Mouse (Mus musculus) adipocyte (in vitro differentiated cells): ENCODE measurements around the gene Golga2.

Source experiments
- DNase-seq: peaks from one replicate; pipeline ENCODE4 v3.0.0-alpha.2; 2016; ENCODE audit warnings: low spot score

The Golga2 gene

GRCm38 (mm10) chr2:32287334-32287840 is at the start of gene Golga2:
TSS of gene Golga2 (plus strand) at chr2:32287384.
- DNase-seq, result no peak

- DNase-seq, result no peak
Measured at GRCm38 (mm10) chr2:32237571-32237970, 49.6 kb upstream of the Golga2 start.

GRCm38 (mm10) chr2:32238708-32239435 is 48.3 kb upstream of the Golga2 start:
- no peak for DNase-seq

GRCm38 (mm10) chr2:32240591-32240990 is 46.6 kb upstream of the Golga2 start:
- DNase-seq, result no peak

GRCm38 (mm10) chr2:32242986-32243385 is 44.2 kb upstream of the Golga2 start:
- DNase-seq, result no peak

DNA sequence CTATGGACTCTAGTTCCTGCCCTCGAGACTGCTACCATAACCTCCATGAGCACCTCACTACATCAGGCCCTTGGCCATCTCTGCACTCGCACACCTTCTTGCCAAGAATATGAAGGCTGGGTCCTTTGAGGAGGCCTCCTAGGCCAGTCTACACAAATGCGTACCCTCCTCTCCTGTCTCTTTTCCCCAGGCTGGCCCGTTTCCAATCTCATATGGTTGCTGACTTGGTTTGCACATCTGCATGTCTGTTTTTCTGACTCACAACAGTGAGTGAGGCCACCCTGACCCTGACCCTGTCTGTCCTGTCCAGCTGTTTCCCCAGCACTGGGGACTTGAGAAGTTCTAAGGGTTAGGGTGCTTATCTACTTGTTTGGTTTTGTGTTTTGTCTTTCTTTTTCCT is 40.4 kb upstream of the Golga2 start:
- DNase-seq, result no peak

- DNase-seq, result peak; percentile 99
Measured at GRCm38 (mm10) chr2:32248377-32249361, 38.5 kb upstream of the Golga2 start.

DNA sequence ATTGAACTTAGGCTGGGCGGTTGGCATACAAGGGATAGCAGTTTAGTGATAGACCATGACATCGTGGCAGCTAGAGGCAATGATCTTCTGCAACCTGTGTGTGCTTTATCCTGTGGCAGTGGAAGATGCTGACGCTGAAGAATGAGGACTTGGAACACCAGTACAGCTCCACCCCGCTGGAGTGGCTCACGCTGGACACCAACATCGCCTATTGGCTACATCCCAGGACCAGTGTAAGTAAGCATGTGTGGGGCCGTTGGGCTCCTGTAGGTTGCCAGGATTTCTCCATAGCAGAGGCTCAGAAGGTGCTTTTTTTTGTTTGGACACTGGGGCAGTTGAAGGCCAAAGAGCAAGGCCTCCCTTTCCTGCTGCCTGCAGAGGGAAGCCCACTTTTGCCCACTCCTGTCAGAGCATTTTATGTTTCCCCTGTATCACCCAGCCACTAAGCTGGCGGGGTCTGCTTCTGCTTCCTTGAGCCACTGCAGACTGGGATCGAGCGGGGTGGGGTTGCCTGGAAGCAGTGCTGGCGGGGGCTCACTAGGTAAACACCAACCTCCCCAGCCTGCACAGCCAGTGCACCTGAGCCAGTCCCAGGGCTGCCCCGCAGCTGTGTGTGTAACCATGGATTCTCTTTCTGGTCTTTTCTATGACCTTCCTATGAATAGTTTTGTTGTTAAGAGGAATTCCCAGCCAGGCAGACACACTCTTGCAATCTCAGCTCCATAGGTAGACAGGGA is 35.2 kb upstream of the Golga2 start:
- peak; percentile 83 for DNase-seq

GRCm38 (mm10) chr2:32252658-32253057 is 34.5 kb upstream of the Golga2 start:
- DNase-seq, result no peak

DNA sequence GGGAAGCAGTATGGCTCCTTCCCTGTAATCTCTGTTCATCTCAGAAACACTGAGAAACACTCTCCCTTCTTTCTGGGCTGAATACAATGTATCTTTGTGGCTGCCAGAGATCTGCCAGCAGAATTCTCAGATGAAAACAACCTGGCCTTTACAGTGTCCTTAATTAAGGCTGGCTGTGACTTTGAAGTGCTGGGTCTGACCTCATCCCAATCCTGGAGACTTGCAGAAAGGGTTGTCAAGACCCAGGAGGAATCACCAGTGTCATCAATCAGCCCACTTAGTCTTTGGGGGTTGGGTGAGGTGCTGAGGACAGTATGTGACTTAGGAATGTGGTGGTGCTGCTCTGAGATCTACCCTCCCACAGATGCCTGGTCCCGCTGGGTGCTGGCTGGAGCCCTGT is 33.8 kb upstream of the Golga2 start:
- no peak for DNase-seq

DNA sequence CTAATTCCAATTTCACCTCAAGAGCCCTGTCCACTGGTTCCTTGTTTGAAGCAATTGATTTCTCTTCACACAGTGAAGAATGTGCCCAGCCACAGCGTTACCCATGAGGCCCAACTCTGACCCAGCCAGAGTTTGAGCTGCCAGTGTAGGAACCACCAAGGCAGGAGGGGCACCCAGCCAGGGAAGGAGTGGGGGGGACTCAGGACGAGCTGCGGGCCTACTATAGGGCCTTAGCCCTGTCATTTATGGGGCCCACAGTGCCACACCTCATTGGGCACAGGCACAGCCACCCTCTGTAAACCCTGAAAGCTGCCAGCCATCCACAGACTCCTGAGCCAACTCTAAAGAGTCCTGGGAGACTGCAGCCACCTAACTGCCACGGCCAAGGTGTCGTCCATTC is 32.6 kb upstream of the Golga2 start:
- no peak for DNase-seq

- peak; percentile 85 for DNase-seq
Measured at GRCm38 (mm10) chr2:32256273-32256672, 30.9 kb upstream of the Golga2 start.

- peak; percentile 73 for DNase-seq
Measured at GRCm38 (mm10) chr2:32258887-32259533, 28.2 kb upstream of the Golga2 start.

DNA sequence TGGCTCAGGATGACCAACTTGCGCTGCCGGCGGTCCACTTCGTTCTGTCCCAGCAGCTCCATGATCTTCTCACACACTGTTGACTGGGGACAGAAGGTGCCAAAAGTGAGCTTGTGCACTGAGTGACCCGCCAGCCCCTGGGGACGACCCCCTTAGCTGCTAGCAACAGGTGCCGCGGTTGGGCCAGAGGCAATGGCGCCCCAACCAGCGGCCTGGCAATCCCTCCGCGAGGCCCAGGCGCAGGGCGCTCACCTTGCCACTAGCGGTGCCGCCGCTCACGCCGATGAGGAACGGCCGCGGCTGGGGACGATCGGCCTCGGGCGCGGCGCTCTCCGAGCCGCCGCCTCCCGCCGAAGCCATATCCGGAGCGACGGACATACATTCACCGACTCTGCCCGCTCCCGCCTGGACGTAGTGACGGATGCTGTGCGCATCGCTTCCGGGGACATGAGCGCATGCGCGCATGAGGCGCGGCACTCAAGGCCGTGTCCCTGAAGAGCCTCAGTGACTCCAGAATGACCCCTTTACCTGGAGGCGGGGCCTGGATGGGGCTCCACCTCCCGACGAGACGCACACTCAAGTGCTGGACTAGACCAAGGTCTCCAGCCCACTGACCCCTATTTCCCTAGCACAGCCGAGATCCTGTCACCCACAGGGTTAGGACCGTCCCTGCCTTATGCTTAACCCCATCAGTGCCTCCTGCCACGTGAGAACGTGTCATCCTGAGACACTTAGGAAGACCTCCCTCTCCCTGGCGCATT is 27.3 kb upstream of the Golga2 start, which contains the start of gene Uck1:
TSS of gene Uck1 (minus strand) at position 503 of the 761 bp plus-strand sequence.
- peak; percentile 91 for DNase-seq

DNA sequence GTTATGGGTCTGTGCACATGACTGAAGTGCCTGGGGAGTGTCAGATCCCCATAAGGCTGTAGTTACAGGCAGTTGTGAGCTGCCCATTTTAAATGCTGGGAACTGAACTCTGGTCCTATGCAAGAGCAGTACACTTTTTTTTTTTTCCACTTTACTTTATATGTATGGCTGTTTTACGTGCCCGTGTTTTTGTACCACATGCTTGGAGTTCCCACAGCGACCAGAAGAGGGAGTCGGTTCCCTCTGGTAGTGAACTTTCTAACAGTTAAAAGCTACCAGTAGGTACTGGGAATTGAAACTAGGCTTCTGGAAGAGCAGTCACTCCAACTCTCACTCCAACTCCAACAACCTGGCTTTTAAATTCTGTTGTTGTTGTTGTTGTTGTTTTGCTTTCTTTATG is 26.5 kb upstream of the Golga2 start:
- DNase-seq, result peak; percentile 44

DNA sequence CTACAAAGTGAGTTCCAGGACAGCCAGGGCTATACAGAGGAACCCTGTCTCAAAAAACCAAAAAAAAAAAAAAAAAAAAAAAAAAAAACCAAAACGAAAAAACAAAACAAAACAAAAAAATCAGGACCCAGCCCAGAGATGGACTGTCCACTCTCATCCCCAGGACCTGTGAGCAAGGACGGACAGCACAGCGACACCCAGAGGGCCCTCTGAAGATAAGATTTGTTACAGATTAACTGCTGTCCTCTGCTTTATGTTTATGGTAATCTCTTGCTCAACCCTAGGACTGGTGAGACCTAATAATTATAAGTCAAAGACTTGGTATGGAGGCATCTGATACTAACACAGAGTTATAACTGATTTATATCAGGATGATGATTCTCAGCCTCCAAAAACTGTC is 11.4 kb upstream of the Golga2 start:
- DNase-seq, result no peak

DNA sequence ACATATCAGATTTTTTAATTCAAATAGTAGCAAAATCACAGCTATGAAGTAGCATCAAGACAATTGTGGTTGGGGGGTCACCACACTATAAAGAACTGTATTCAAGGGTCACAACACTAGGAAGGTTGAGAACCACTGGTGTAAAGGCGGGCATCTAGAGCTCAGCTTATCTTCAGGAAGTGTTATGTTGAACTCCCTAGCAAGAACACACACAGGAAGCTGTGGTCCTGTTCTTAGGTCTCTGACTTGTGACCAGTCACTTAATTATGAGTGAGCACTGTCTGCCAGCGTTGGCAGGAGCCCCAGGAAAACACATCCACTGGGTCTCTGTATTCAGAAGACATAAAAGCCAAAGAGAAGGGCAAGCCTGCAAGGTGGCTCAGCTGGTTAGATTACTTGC is 4.9 kb upstream of the Golga2 start:
- DNase-seq, result no peak

DNA sequence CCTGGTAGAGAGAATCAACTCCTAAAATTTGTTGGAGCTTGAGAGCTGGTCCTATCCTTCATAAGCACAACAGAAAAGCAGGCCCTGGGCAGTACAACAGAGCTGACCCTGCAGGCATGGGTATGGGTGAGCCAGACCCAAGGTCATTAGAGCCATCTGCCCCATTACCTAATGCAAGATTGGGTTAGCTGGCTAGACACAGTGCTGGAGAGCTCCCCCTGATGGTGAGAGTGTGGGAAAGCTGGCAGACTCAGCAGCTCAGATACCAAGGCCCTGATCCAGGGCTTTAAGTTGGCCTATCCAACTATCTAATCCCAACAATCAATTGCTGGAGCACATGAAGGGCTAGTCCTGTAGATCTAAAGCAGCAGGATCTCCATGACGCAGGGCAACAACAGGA is 4.5 kb upstream of the Golga2 start:
- peak; percentile 92 for DNase-seq

GRCm38 (mm10) chr2:32283986-32284385 is 3.2 kb upstream of the Golga2 start:
- no peak for DNase-seq

DNA sequence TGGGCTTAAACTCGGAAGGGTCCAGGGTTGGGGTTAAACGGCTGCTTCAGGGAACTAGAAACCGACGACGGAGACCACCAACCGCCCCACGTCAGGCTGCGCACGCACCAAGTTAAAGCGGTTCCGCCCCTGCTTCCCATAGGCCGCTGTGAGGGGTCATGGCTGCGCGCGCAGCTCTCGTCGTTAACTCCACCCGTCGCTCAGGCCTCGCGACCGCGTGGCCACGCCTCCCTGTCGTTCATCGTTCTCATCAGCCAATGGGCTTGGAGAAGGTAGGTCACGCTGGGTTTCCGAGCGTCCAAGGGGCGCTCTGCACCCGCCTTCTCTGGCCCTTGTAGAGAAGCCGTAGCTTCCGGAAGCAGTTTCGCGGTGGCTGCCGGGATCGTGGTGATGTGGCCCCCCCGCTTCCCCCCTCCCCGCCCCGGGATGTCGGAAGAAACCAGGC is 761 bp downstream of the Golga2 start, which contains the start of gene Swi5:
TSS of gene Swi5 (minus strand) at position 153 of the 445 bp plus-strand sequence.
- peak; percentile 100 for DNase-seq
